In genomic region chr7:145206801-145207200, GRCm38 (mm10) we compare ENCODE assay signal across 9 mouse cellular contexts. TPM values are rescaled to one million over a fixed set of nuclear protein-coding genes. Genes with fewer than 3 reads are reported as not detected.
A peak's percentile ranks its signal among the peaks of the same experiment; 100 is the strongest.
DNase-seq lines count a peak whose midpoint lies in the region; TF ChIP-seq lines count a peak whose summit lies in the region.
"Had no signal": no experiment of that assay in that cellular context is flagged by ENCODE, and none has a peak within 500 bp of the region (broad histone marks: within the 10 kb centered on the region; RNA-seq: fewer than 3 reads in every experiment).

No protein-coding gene starts in this region.

- TF ChIP-seq CTCF in gastrocnemius, adult 2 months (IDR thresholded peaks at IDR 0.05), result no peak
- no peak for TF ChIP-seq CTCF in C2C12 (IDR thresholded peaks at IDR 0.05; ENCODE audit: control insufficient read depth, insufficient read depth, insufficient read length)

- no peaks in the 10 kb centered on the region for H3K79me2 ChIP-seq in C2C12 (ENCODE audit: control insufficient read depth, insufficient read depth)

- H3K9me3 ChIP-seq in hindbrain, embryonic 10.5 days, result no peaks in the 10 kb centered on the region
- peaks cover 1% of the 10 kb centered on the region; the same call in 1 of the 2 replicates for H3K9me3 ChIP-seq in midbrain, embryonic 10.5 days (replicated peaks)

- H3K27me3 ChIP-seq in C2C12 (ENCODE audit: control insufficient read depth, insufficient read depth, insufficient read length), result no peaks in the 10 kb centered on the region
- H3K27me3 ChIP-seq in hindbrain, embryonic 10.5 days (ENCODE audit: insufficient read depth, poor library complexity, severe bottlenecking), result peaks cover 14% of the 10 kb centered on the region
- H3K27me3 ChIP-seq in midbrain, embryonic 10.5 days (ENCODE audit: low read depth, poor library complexity, severe bottlenecking), result no peaks in the 10 kb centered on the region

- H3K79me3 ChIP-seq in C2C12 (ENCODE audit: low read depth), result no peaks in the 10 kb centered on the region

- peak overlapping the region; percentile 62 for H3K4me3 ChIP-seq in gastrocnemius, adult 2 months
- H3K4me3 ChIP-seq in C2C12 (ENCODE audit: insufficient read depth, poor library complexity, severe bottlenecking), result no peak overlapping the region
- H3K4me3 ChIP-seq in hindbrain, embryonic 10.5 days, result peak overlapping the region; percentile 32
- H3K4me3 ChIP-seq in midbrain, embryonic 10.5 days, result peak overlapping the region; percentile 40

- H3ac ChIP-seq in C2C12 (ENCODE audit: control insufficient read depth, insufficient read length, low read depth), result peak overlapping the region; percentile 53

- DNase-seq in gastrocnemius, adult 2 months, result no peak
- DNase-seq in gastrocnemius, postnatal 36 days, result no peak
- no peak for DNase-seq in hindbrain, embryonic 10.5 days (ENCODE audit: low spot score)
- no peak for DNase-seq in midbrain, embryonic 10.5 days (ENCODE audit: low spot score)
- no peak for DNase-seq in urinary bladder, postnatal 25 days (ENCODE audit: low spot score)
- DNase-seq in cerebellum, adult 9-10 months, result no peak
- no peak for DNase-seq in layer of hippocampus, postnatal 36 days

- H3K36me3 ChIP-seq in C2C12 (ENCODE audit: control insufficient read depth, insufficient read depth), result no peaks in the 10 kb centered on the region
- H3K36me3 ChIP-seq in hindbrain, embryonic 10.5 days, result no peaks in the 10 kb centered on the region
- no peaks in the 10 kb centered on the region for H3K36me3 ChIP-seq in midbrain, embryonic 10.5 days

- peak overlapping the region; percentile 79 for H3K27ac ChIP-seq in gastrocnemius, adult 2 months
- H3K27ac ChIP-seq in hindbrain, embryonic 10.5 days, result peak overlapping the region; percentile 96
- peak overlapping the region; percentile 99 for H3K27ac ChIP-seq in midbrain, embryonic 10.5 days (replicated peaks)

- H3K4me1 ChIP-seq in hindbrain, embryonic 10.5 days (replicated peaks), result peaks cover 46% of the 10 kb centered on the region
- peaks cover 52% of the 10 kb centered on the region for H3K4me1 ChIP-seq in midbrain, embryonic 10.5 days

- intact Hi-C loops in gastrocnemius, adult 2 months (cut with DNase I), result no loop called here
- intact Hi-C loops in gastrocnemius, postnatal 36 days (cut with DNase I), result no loop called here

- WGBS in hindbrain, embryonic 10.5 days, result 62% methylated on average over 6 of the region's 6 CpGs
- 65% methylated on average over 6 of the region's 6 CpGs for WGBS in midbrain, embryonic 10.5 days

TF ChIP-seq in C2C12, 6 proteins besides CTCF, POLR2A, EP300 and RAD21:
- TF ChIP-seq MYOG (IDR thresholded peaks at IDR 0.05; ENCODE audit: control insufficient read depth, extremely low read depth, insufficient read length), result no peak
- TF ChIP-seq USF1 (IDR thresholded peaks at IDR 0.05; ENCODE audit: low read depth), result no peak
- TF ChIP-seq MYOD1 (IDR thresholded peaks at IDR 0.05; ENCODE audit: control insufficient read depth, insufficient read length, low read depth), result no peak
- no peak for TF ChIP-seq MAX (IDR thresholded peaks at IDR 0.05)
- TF ChIP-seq FOSL1 (IDR thresholded peaks at IDR 0.05; ENCODE audit: insufficient read depth, low read length, poor library complexity, severe bottlenecking), result no peak
- no peak for TF ChIP-seq CEBPB (IDR thresholded peaks at IDR 0.05; ENCODE audit: low read depth)

RNA-seq across cellular contexts. Expression of gene 1810010D01Rik, which starts 1.1 kb away (rescaled TPM):
- under 1 TPM in 1 of 2 experiments, not detected in 1; 0.67 TPM for total RNA-seq in gastrocnemius, adult 2 months (2021)
- total RNA-seq in gastrocnemius, postnatal 36 days (2021), result not detected
- not detected for polyA plus RNA-seq in C2C12 (2012; fragmentation: generic; extraction: Trizol)
- 0.19 and 0.37 TPM in 2 replicates for polyA plus RNA-seq in hindbrain, embryonic 10.5 days (2016; fragmentation: Nextera tagmentation; extraction: Ambion mirVana)
- 0.57 TPM in 1 of 2 replicates, not detected in the other for polyA plus RNA-seq in midbrain, embryonic 10.5 days (2016; fragmentation: Nextera tagmentation; extraction: Ambion mirVana)
- total RNA-seq in layer of hippocampus, postnatal 36 days (2021), result 1 to 10 TPM; 1.3 to 1.7 TPM
- total RNA-seq: liver, adult 2 months had no signal
